Mouse (Mus musculus): Measurements from ENCODE around the gene Fhit. TPM values are rescaled to one million over a fixed set of nuclear protein-coding genes. Genes with fewer than 3 reads are reported as not detected.

Gene Fhit
- polyA plus RNA-seq, 1 experiment from 2014 or later: 21.4 TPM

- Histone ChIP-seq H3K4me1 (replicated peaks; ENCODE audit: control insufficient read depth, insufficient read depth, low read length) (no peaks in the 10 kb centered on the region), H3K27me3 (replicated peaks; ENCODE audit: control insufficient read depth, insufficient read depth, low read length) (no peaks in the 10 kb centered on the region), H3K27ac (ENCODE audit: low read depth, low read length) (no peak overlapping the region), H3K36me3 (ENCODE audit: control insufficient read depth, insufficient read depth) (no peaks in the 10 kb centered on the region), H3K4me2 (replicated peaks; ENCODE audit: low read depth) (no peak overlapping the region), H3K4me3 (ENCODE audit: low read depth, low read length) (no peak overlapping the region), H3K9ac (ENCODE audit: low read depth, low read length) (no peak overlapping the region), H3K9me3 (ENCODE audit: control insufficient read depth) (no peaks in the 10 kb centered on the region)
- TF ChIP-seq CTCF (IDR thresholded peaks at IDR 0.05; ENCODE audit: low read depth): no peak
- no peak for ATAC-seq
These were observed 1035.3 kb downstream of the Fhit start for GRCm38 (mm10) chr14:10126536-10126935.

GRCm38 (mm10) chr14:10122176-10122575, 1039.7 kb downstream of the Fhit start:
- no peak overlapping the region for H3K27ac ChIP-seq (ENCODE audit: low read depth, low read length)
- ATAC-seq: no peak
- no peaks in the 10 kb centered on the region for H3K36me3 ChIP-seq (ENCODE audit: control insufficient read depth, insufficient read depth)
- TF ChIP-seq CTCF (IDR thresholded peaks at IDR 0.05; ENCODE audit: low read depth): no peak
- H3K4me3 ChIP-seq (ENCODE audit: low read depth, low read length): no peak overlapping the region
- 85% methylated on average over 4 of the region's 4 CpGs for WGBS
- no peaks in the 10 kb centered on the region for H3K27me3 ChIP-seq (replicated peaks; ENCODE audit: control insufficient read depth, insufficient read depth, low read length)
- H3K9me3 ChIP-seq (ENCODE audit: control insufficient read depth): no peaks in the 10 kb centered on the region
- no peaks in the 10 kb centered on the region for H3K4me1 ChIP-seq (replicated peaks; ENCODE audit: control insufficient read depth, insufficient read depth, low read length)
- H3K9ac ChIP-seq (ENCODE audit: low read depth, low read length): no peak overlapping the region
- H3K4me2 ChIP-seq (replicated peaks; ENCODE audit: low read depth): no peak overlapping the region

DNA sequence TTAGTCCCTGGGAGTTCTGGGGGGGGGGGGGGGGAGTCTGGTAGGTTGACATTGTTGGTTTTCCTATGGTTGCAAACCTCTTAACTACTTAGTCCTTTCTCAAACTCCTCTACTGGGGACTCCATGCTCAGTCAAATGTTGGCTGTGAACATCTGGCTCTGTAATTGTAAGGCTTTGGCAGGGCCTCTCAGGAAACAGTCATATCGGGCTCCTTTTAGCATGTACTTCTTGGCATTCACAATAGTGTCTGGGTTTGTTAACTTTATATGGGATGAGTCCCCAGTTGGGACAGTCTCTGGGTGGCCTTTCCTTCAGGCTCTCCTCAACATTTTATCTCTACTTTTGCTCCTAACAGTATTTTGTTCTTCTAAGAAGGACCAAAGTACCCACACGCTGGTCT, 1065.6 kb downstream of the Fhit start:
- Histone ChIP-seq H3K9me3 (ENCODE audit: control insufficient read depth) (no peaks in the 10 kb centered on the region), H3K9ac (ENCODE audit: low read depth, low read length) (no peak overlapping the region), H3K4me3 (ENCODE audit: low read depth, low read length) (no peak overlapping the region), H3K4me2 (replicated peaks; ENCODE audit: low read depth) (no peak overlapping the region), H3K36me3 (ENCODE audit: control insufficient read depth, insufficient read depth) (no peaks in the 10 kb centered on the region), H3K27me3 (replicated peaks; ENCODE audit: control insufficient read depth, insufficient read depth, low read length) (no peaks in the 10 kb centered on the region), H3K4me1 (replicated peaks; ENCODE audit: control insufficient read depth, insufficient read depth, low read length) (no peaks in the 10 kb centered on the region), H3K27ac (ENCODE audit: low read depth, low read length) (no peak overlapping the region)
- TF ChIP-seq CTCF (IDR thresholded peaks at IDR 0.05; ENCODE audit: low read depth): no peak
- WGBS: 90% methylated on average over 2 of the region's 2 CpGs
- ATAC-seq: no peak

- 69% methylated on average over 3 of the region's 3 CpGs for WGBS
- H3K9me3 ChIP-seq (ENCODE audit: control insufficient read depth): no peaks in the 10 kb centered on the region
These were observed 1082.8 kb downstream of the Fhit start for GRCm38 (mm10) chr14:10079062-10079461.

DNA sequence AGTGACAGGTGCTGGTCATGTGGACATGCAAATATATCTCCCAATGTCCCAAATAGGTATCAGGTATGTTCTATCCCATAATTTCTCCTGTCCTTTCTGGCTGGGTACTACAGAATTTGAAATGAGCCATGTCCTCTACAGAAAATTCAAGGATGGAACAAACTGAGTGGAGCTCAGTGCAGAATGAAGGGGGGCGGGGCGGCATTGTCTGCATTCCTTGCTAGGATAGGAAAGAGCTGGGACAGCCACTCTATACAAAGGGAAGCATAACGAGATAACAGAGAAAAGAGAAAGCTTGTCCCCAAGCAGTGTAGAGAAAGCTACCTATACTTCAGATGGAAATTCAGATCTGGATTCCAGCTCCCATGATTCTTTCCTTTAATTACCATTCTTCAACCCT, 1111.9 kb downstream of the Fhit start:
- no peak for TF ChIP-seq CTCF (IDR thresholded peaks at IDR 0.05; ENCODE audit: low read depth)
- Histone ChIP-seq H3K27ac (ENCODE audit: low read depth, low read length) (no peak overlapping the region), H3K27me3 (replicated peaks; ENCODE audit: control insufficient read depth, insufficient read depth, low read length) (no peaks in the 10 kb centered on the region), H3K4me1 (replicated peaks; ENCODE audit: control insufficient read depth, insufficient read depth, low read length) (no peaks in the 10 kb centered on the region), H3K9me3 (ENCODE audit: control insufficient read depth) (no peaks in the 10 kb centered on the region), H3K4me3 (ENCODE audit: low read depth, low read length) (no peak overlapping the region), H3K9ac (ENCODE audit: low read depth, low read length) (no peak overlapping the region), H3K36me3 (ENCODE audit: control insufficient read depth, insufficient read depth) (no peaks in the 10 kb centered on the region), H3K4me2 (replicated peaks; ENCODE audit: low read depth) (no peak overlapping the region)
- no peak for ATAC-seq
- 75% methylated on average over 3 of the region's 3 CpGs for WGBS

More at GRCm38 (mm10) chr14:10079062-10079461, 1082.8 kb downstream of the Fhit start:
- Histone ChIP-seq H3K4me3 (ENCODE audit: low read depth, low read length) (no peak overlapping the region), H3K9ac (ENCODE audit: low read depth, low read length) (no peak overlapping the region), H3K36me3 (ENCODE audit: control insufficient read depth, insufficient read depth) (no peaks in the 10 kb centered on the region), H3K27ac (ENCODE audit: low read depth, low read length) (no peak overlapping the region), H3K27me3 (replicated peaks; ENCODE audit: control insufficient read depth, insufficient read depth, low read length) (no peaks in the 10 kb centered on the region), H3K4me2 (replicated peaks; ENCODE audit: low read depth) (no peak overlapping the region), H3K4me1 (replicated peaks; ENCODE audit: control insufficient read depth, insufficient read depth, low read length) (no peaks in the 10 kb centered on the region)
- no peak for ATAC-seq
- TF ChIP-seq CTCF (IDR thresholded peaks at IDR 0.05; ENCODE audit: low read depth): no peak

GRCm38 (mm10) chr14:10047123-10047783, 1114.6 kb downstream of the Fhit start:
- Histone ChIP-seq H3K4me1 (replicated peaks; ENCODE audit: control insufficient read depth, insufficient read depth, low read length) (no peaks in the 10 kb centered on the region), H3K9me3 (ENCODE audit: control insufficient read depth) (no peaks in the 10 kb centered on the region)

More at GRCm38 (mm10) chr14:10047123-10047783, 1114.6 kb downstream of the Fhit start:
- H3K4me2 ChIP-seq (replicated peaks; ENCODE audit: low read depth): no peak overlapping the region
- no peak overlapping the region for H3K27ac ChIP-seq (ENCODE audit: low read depth, low read length)
- H3K9ac ChIP-seq (ENCODE audit: low read depth, low read length): no peak overlapping the region
- ATAC-seq: no peak
- H3K36me3 ChIP-seq (ENCODE audit: control insufficient read depth, insufficient read depth): no peaks in the 10 kb centered on the region
- TF ChIP-seq CTCF (IDR thresholded peaks at IDR 0.05; ENCODE audit: low read depth): no peak
- WGBS: 73% methylated on average over 2 of the region's 2 CpGs
- H3K4me3 ChIP-seq (ENCODE audit: low read depth, low read length): no peak overlapping the region
- H3K27me3 ChIP-seq (replicated peaks; ENCODE audit: control insufficient read depth, insufficient read depth, low read length): no peaks in the 10 kb centered on the region
